Mouse (Mus musculus): ENCODE results near the gene Lyrm4.

DNA sequence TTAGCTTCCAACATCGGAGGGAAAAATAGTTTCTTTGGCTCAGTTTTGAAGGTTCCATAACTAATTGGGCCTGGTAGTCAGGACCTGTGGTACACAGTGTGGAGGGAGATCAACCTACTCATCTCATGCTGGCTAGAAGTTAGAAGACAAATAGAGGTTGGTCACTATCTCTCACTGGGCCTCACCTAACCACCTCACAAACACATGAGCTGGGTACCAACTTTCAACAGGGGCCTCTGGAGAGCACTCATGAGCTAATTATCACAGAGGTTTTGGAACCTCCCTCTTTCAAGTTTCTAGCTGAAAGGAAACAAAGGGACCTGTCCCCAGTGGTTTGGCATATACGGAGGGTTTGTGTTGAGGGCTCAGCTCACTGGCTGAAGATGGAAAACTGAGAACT, 59.8 kb downstream of the Lyrm4 start:
- TF ChIP-seq CTCF (conservative IDR thresholded peaks at IDR 0.05; ENCODE audit: low read length): no peak
- TF ChIP-seq POU5F1 (IDR thresholded peaks at IDR 0.05; ENCODE audit: borderline replicate concordance, low read length): no peak
